Mouse (Mus musculus): ENCODE measurements around the gene Acin1.
A peak's percentile ranks its signal among the peaks of the same experiment; 100 is the strongest.
"Not testable (repeated sequence)": the region's sequence is repeated elsewhere in the genome, so short reads cannot be mapped to it uniquely, and the experiment has no call there.

Acin1 gene

GRCm38 (mm10) chr14:54642224-54642944 is 44.3 kb downstream of the Acin1 start:
- no peak for DNase-seq (ENCODE audit: low spot score in 2 of 2)

GRCm38 (mm10) chr14:54641305-54641969 is 45.3 kb downstream of the Acin1 start, which contains the start of gene Cdh24:
Gene Cdh24, minus strand, starts transcription at chr14:54641364.
- DNase-seq (ENCODE audit: low spot score in 2 of 2), result peak; percentile 74 to 89

- DNase-seq (ENCODE audit: low spot score in 2 of 2), result no peak
Observed at GRCm38 (mm10) chr14:54640946-54641304, 45.8 kb downstream of the Acin1 start, which contains the start of gene Gm17606. Gene Gm17606, plus strand, starts transcription at chr14:54640952.

GRCm38 (mm10) chr14:54640121-54640520 is 46.6 kb downstream of the Acin1 start:
- no peak for DNase-seq (ENCODE audit: low spot score in 2 of 2)

DNA sequence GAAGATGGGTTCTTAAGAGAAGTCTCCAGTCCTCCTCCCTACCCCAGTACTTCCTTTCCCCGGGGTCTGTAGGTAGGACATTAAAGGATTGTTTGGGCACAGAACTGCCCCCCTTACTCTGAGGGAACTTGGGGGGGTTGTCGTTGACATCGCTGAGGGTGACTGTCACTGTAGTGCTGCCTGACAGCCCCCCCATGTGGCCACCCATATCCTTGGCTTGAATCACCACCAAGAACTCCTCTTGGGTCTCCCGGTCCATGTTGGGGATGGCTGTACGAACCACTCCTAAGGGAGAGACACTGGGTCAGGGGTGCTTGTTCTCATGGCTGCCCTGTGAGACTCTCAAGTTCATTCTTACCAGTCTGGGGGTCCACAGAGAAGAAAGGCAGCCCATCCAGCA is 48.5 kb downstream of the Acin1 start:
- no peak for DNase-seq (ENCODE audit: low spot score in 2 of 2)

- no peak for DNase-seq (ENCODE audit: low spot score in 2 of 2)
Observed at GRCm38 (mm10) chr14:54636954-54637353, 49.8 kb downstream of the Acin1 start.

- DNase-seq (ENCODE audit: low spot score in 2 of 2), result no peak
Observed at GRCm38 (mm10) chr14:54634182-54634581, 52.5 kb downstream of the Acin1 start.

GRCm38 (mm10) chr14:54632252-54632651 is 54.5 kb downstream of the Acin1 start:
- no peak for DNase-seq (ENCODE audit: low spot score in 2 of 2)

DNA sequence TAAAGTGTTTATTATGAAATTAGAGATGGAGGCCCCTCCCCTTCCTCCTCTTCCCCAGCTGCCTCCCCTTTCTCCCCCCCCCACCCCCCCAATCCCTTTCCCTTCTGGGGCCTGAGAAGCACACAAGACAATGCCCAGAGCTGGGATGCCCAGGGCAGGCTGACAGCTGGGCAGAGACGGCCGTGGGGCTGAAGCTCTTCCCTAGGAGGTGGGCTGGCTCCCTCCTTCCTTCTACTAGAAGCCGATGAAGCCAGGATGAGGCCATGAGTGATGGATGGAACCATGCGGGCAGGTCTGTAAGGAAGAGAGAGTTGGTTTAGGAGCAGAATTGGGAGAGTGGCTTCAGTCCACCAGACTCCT is 55.5 kb downstream of the Acin1 start:
- DNase-seq (ENCODE audit: low spot score in 2 of 2), result no peak

DNA sequence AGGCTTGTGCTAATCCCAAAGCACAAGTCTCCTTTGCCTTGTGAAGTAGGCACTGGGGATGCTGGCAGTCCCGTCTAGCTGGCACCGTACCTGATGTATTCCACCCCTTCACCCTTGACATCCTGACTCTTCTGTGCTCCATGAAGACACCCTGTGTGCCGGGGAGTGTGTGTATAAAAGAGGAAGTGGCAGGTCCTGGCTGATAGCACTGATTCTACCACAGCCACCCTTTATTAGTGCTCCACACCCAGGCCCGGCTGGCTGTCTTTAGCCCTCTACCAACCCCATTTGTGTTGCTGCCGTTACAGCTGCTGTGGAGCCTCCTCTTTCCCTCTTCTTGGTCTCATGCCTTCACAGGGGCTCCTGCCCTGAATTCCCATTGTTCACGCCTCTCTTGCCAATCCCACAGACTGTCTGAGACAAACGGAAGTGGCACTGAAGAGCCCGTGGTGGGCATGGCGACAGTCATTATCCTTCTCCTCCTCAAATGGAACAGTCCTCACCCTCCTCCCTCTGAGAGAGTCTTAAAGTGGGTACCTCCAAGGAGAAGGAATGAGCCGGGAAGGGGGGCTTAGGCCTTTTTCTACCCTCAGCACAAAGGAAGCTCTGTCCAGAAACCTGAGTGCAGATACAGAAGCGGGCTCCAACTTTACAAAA is 56.0 kb downstream of the Acin1 start:
- DNase-seq (ENCODE audit: low spot score in 2 of 2), result no peak

GRCm38 (mm10) chr14:54629797-54630196 is 56.9 kb downstream of the Acin1 start:
- DNase-seq (ENCODE audit: low spot score in 2 of 2), result no peak

DNA sequence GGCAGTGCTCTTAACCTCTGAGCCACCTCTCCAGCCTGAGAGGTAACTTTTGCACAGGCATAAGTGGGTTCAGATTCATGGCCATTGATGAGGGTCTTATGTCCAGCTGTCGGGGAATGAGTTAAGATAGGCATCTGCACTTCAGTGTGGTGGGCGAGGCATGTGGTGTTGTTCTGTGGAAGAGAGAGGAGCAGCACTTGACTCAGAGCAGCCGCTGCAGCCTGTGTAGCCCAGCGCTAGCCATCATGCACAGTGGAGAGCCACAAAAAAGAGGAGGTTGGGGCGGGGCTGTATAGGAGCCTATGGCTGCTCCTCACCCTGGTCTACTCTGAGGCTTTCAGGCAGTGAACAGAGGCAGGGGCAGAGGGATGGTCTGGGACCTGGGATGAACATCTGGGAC is 58.6 kb downstream of the Acin1 start:
- no peak for DNase-seq (ENCODE audit: low spot score in 2 of 2)

DNA sequence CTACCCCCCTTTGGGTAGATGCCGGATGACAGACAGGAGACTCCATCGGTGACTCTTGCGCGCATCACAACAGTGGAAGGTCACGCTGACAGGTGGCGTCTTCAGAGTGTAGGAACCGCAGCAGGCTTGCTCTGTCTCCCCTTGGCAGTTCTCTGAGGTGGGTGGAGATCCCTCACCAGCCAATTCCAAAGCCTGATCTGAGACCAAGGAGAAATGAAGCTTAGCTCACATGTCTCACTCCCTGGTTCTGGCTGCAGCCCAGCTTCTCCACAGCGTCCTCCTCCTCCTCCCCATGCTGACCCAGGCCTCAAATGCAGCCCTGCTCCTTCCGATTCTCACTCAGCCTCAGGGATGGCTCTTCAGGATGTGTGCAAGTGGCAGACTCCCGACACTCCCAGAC is 61.8 kb downstream of the Acin1 start:
- DNase-seq (ENCODE audit: low spot score in 2 of 2), result no peak

DNA sequence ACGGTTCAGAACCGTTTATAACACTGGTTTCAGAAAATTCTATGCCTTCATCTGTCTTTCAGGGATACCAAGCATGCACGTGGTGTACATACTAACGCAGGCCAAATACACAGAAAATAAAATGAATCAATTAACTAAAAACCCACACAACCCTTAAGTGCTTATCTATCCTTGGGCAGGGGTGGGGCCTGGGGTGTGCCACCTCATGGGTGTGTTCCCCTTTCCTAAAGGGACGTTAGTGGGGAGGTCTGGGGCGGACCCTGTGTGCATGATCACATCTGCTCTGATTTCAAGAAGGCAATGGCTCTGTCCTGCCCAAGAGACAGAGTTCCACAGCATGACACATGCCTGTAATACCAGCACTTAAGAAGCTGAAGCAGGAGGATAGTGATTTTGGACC is 63.4 kb downstream of the Acin1 start:
- DNase-seq (ENCODE audit: low spot score in 2 of 2), result no peak

- DNase-seq (ENCODE audit: low spot score in 2 of 2), result no peak
Observed at GRCm38 (mm10) chr14:54621133-54621532, 65.6 kb downstream of the Acin1 start, which contains the start of gene Psmb11. Gene Psmb11, plus strand, starts transcription at chr14:54621433.

GRCm38 (mm10) chr14:54617897-54618365 is 68.8 kb downstream of the Acin1 start, which contains the start of gene Psmb5:
Gene Psmb5, minus strand, starts transcription at chr14:54618022.
- peak; percentile 85 to 86 for DNase-seq (ENCODE audit: low spot score in 2 of 2)

GRCm38 (mm10) chr14:54617152-54617896 is 69.4 kb downstream of the Acin1 start:
- no peak for DNase-seq (ENCODE audit: low spot score in 2 of 2)

DNA sequence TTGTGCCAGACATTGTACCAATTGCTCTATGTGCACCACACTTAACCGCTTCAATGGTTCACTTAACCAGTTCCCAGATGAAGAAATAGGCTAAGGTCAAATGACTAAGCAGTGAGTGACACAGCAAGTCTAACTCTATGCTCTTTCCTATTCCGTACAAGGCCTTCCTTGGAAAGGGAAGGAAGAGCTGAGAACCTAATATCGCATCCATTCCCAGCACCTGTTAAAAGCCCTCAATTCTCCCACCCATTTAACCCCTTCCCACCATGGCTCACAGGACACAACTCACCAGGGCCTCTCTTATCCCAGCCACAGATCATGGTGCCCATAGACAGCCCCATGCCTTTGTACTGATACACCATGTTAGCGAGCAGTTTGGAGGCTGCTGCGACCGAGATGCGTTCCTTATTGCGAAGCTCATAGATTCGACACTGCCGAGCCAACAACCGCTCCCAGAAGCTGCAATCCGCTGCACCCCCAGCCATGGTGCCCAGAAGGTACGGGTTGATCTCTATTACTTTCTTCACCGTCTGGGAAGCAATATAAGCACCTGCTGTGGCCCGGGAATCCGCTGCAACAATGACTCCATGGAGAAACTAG is 70.4 kb downstream of the Acin1 start:
- no peak for DNase-seq (ENCODE audit: low spot score in 2 of 2)

- not testable (repeated sequence) for DNase-seq (ENCODE audit: low spot score in 2 of 2)
Observed at GRCm38 (mm10) chr14:54614130-54614529, 72.6 kb downstream of the Acin1 start.

GRCm38 (mm10) chr14:54610648-54611047 is 76.1 kb downstream of the Acin1 start:
- DNase-seq (ENCODE audit: low spot score in 2 of 2), result no peak

- no peak for DNase-seq (ENCODE audit: low spot score in 2 of 2)
Observed at GRCm38 (mm10) chr14:54609962-54610361, 76.8 kb downstream of the Acin1 start.
